Mouse (Mus musculus) granulocyte monocyte progenitor cell, adult 5-6 weeks (primary cell): ENCODE results near the gene Larp4. TPM values are rescaled to one million over a fixed set of nuclear protein-coding genes. Genes with fewer than 3 reads are reported as not detected.

ENCODE experiments used
- ATAC-seq: replicated peaks from 2 replicates; pipeline ENCODE4 v1.8.0; 2016; ENCODE audit warnings: mild to moderate bottlenecking, moderate TSS enrichment, inconsistent platforms; ENCODE audit not compliant: poor library complexity, severe bottlenecking
- total RNA-seq, 2 experiments: library from RNA; stranded (forward) in 1 of 2; stranded (reverse) in 1 of 2; fragments of 200-712, 200-1000 nt in 1 of 2; fragments of >200 nt in 1 of 2; fragmentation: Nextera tagmentation in 1 of 2; gene quantifications; 2 replicates each; pipeline ENCODE4 v1.2.3; 2014 to 2017

Gene Larp4
- total RNA-seq, 2 experiments from 2014 or later, result 77.6 to 99.3 TPM

GRCm38 (mm10) chr15:100052726-100053125, 82.9 kb downstream of the Larp4 start:
- no peak for ATAC-seq

DNA sequence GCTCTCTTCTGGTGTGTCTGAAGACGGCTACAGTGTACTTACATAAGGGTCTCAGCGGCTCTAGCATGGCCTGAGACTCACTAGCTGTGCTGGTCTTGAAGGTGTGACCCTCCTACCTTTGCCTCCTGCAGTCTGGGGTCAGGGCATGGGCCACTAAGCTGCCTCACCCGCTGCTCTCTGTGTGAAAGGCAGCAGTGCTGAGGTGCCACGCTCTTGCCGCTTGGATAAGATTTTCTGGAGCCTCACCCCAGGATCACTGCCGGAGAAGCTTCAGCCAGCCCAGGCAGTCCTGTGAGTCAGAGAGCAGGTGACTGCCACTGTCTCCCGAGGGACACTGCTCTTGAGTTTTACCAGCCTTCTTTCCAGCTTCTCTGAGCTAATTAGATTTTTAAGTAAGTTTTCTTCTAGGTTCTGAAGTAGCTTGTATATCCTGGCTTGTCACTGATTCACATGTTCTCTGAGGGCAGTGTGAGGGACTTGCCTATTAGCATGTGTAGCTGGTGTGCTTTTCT, 86.6 kb downstream of the Larp4 start:
- no peak for ATAC-seq

- ATAC-seq, result no peak
Observed at GRCm38 (mm10) chr15:100057698-100058097, 87.8 kb downstream of the Larp4 start.

DNA sequence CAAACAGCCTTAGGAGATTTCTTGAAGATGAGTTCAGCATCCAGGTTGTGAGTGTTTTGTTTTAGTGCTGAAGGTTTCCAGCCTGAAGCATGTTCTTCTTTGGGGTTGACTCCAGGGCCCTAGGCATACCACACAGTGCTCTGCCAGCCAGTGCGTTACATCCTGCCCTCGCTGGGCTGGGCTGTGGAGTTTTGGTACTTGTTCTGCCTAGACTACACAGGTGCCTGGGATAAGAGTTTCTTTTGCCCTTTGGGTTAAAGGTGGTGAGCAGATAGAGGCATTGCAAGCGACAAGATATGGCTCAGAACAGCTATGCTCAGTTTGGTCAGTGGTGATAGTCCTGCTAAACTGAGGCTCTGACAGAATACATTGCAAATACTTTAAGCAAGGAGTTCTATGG, 88.3 kb downstream of the Larp4 start:
- no peak for ATAC-seq

GRCm38 (mm10) chr15:100058912-100059311, 89.0 kb downstream of the Larp4 start:
- no peak for ATAC-seq

GRCm38 (mm10) chr15:100059626-100060311, 89.9 kb downstream of the Larp4 start:
- no peak for ATAC-seq

DNA sequence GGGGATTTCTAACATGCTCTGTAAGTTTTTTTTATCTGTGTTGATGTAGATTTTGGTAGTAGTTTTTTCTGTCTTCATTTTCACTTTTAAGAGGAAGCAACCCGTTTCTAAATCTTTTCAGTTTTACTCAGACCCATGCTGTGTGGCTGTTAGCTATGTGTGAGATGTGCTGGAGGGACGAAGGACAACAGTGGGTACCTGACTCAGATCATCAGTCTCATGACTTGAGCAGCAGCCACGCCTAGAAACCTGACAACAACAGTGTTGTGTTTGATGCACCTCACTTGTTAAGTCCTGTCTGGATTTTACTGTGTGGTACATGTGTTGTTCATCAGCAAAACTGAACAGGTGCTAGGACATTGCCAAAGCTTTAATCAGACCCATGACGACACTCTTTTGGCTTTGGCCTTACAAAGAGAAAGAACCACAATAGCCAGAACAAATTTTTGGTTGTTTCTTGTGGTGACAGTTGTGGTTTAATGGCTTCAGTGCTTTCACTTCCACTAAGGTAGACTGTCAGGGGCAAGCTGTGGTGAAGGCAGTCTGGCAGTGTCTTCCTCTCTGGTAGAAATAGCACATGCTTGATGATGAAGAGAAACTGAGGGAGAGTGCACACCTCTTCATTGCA, 90.8 kb downstream of the Larp4 start:
- peak; percentile 87 for ATAC-seq

- ATAC-seq, result no peak
Observed at GRCm38 (mm10) chr15:100061377-100061776, 91.5 kb downstream of the Larp4 start.

- ATAC-seq, result no peak
Observed at GRCm38 (mm10) chr15:100063229-100063773, 93.4 kb downstream of the Larp4 start.

Other genes with a start within 250 kb of the Larp4 start
- 57.0 and 57.1 TPM in 2 replicates for gene Cox14, start 244.4 kb upstream of the Larp4 start, total RNA-seq (2014; fragmentation: Nextera tagmentation)
- gene Cox14, start 244.4 kb upstream of the Larp4 start, total RNA-seq (2017), result 38.9 and 47.3 TPM in 2 replicates
- 34.8 and 58.3 TPM in 2 replicates for gene Cers5, start 197.2 kb upstream of the Larp4 start, total RNA-seq (2014; fragmentation: Nextera tagmentation)
- 17.9 and 24.5 TPM in 2 replicates for gene Cers5, start 197.2 kb upstream of the Larp4 start, total RNA-seq (2017)
- gene Lima1, start 94.6 kb upstream of the Larp4 start, total RNA-seq (2014; fragmentation: Nextera tagmentation), result 3.5 and 13.8 TPM in 2 replicates
- 3.0 and 7.2 TPM in 2 replicates for gene Lima1, start 94.6 kb upstream of the Larp4 start, total RNA-seq (2017)
- gene Fam186a, start 3.0 kb upstream of the Larp4 start, total RNA-seq (2014; fragmentation: Nextera tagmentation), result not detected in 2 replicates
- gene Fam186a, start 3.0 kb upstream of the Larp4 start, total RNA-seq (2017), result not detected in 2 replicates
- gene Dip2b, start 68.6 kb downstream of the Larp4 start, total RNA-seq (2014; fragmentation: Nextera tagmentation), result 13.3 and 23.3 TPM in 2 replicates
- gene Dip2b, start 68.6 kb downstream of the Larp4 start, total RNA-seq (2017), result 11.0 and 11.9 TPM in 2 replicates